Mouse (Mus musculus): ENCODE results near the gene Dlg2. TPM values are rescaled to one million over a fixed set of nuclear protein-coding genes. Genes with fewer than 3 reads are reported as not detected.

The Dlg2 gene
- polyA plus RNA-seq, 1 experiment, result 2.1 TPM

DNA sequence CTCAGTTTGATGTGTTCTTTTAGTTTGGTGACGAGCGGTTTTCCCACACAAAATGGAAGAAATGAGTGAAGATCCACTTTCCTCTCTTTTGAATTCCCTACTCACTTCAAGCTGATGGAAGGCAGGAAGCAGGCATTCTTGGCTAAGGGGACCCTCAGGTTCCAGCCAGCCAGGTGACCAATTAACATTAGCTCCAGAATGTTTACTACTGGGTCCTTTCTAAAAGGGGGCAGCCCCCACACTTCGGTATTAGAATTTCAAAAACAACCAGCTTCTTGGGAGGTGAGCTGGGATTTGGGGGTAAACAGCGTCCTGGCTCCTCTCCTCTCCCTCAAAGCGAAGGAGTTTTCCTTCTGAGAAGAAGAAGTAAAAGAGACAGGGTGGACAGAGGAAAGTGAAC lies 1703.6 kb downstream of the Dlg2 start:
- DNase-seq (ENCODE audit: low spot score), result no peak

DNA sequence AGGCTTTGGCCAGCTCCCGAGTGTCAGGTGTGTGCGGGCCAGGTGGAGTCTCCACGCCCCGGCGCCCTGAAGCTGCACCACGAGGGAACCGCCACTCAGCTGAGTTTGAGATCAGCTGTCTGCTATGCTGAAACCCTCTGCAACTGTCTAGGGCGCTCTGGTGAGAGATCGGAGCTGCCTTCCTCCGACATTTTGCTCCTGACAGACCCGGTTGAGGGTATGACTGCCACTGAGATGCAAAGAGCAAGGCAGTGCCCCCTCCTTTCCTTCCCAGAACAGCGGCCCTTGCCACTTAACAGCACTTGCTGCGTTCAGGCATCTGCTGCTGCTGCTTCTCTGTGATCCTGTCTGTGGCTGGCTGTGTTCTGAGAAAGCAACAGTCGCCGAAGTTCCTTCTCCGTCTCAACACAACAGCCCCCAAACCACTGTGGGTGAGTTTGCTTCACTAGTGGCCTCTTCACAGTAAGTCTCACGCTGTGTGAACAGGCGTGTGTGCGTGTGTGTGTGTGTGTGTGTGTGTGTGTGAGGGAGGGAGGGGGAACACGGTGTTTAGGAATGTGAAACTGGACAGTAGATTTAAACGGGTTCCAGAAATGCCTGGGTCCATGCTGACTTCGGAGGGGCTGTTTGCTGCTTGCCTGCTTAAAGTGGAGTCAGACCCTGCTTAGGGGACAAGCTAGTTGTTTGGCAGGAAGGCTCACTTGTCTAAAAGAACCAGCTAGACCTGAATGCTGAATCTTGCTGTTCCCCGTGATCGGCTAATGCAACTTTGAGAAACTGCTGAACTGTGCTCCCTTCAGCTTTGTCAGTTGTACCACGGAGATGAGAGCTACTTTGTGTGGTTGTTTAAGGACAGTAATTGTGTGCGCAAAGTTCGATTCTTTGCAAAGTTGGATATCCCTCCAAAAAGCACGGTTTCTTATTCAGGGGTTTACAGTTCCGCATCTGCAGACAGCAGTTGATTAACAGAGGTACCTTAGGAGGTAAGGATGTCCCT lies 1704.4 kb downstream of the Dlg2 start:
- peak; percentile 26 for DNase-seq (ENCODE audit: low spot score)

DNA sequence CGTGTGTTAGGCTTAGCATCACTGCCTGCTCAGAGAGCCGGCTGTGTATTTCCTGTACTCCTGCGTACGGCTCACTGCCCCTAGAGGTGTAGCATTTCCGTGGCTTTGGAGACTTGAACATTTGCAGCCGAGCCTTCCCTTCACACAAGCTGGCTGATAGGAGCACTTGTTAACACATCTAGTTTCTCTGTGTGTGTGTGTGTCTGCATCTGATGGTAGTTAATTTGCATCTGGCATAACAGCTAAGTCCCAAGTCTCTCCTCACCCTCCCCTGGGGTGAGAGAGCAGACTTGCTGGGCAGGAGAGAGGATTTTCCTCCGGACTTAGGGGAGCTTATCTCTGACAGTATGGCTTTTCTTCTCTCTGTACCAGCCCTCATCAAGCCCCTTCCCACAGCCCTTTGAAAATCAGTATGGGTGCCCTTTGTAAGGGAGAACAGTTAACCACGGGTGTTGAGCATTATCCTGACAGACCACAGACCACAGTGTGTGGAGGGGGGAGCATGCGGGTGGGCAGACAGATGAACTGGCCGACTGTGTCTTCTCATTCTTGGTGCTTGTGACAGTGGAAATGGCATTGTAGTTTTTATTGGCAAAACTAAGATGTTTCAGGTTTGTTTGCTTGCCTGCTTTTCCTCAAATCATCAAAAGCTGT lies 1705.6 kb downstream of the Dlg2 start:
- no peak for DNase-seq (ENCODE audit: low spot score)

DNA sequence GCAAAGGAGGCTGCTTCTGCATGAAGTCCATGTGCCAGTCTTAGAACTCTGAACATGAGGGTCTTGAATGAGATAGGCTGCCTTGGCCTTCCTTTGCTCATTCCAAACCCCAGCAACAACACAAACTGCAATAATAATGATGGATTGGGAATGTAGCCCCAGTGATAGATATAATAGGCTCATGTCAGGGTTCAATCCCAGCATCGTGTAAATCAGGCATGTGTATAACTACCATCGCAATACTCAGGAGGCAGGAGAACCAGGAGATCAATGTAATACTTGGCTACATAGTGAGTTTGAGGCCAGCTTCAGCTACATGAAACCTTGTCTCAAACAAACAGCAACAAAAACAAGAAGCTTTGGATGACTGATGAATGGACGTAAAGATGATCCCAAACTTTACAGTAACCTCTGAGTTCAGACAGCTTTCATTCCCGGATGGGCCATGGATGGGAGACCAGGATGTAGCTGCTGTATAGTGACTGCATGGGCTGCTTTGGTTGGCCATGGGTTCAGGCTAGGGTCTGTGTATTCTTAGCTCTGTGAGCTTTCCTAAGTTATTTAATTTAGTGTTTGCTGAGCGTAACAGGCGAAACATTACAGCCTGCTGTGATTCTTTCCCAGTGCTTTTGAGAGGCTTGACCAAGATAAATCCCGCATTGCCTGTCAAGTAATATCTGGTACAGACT lies 1708.0 kb downstream of the Dlg2 start:
- no peak for DNase-seq (ENCODE audit: low spot score)

DNA sequence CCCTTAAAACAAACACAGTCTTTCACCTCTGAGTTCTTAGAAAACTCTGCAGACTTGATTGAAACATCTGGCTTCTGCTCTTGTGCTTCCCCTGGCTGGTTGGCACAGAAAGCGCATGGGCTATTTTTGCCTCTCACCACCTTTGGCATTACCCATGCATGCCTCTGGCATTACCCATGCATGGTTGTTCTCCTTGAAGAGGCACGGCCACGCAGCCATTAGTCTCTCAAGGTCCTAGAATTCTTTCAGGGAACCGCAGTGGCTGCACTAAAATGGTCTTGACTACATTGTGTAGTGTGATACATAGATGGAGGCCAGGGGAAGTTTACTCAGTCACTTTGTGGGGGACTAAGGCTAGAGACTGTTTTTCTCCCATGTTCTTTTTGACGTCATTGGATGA lies 1709.9 kb downstream of the Dlg2 start:
- DNase-seq (ENCODE audit: low spot score), result no peak

DNA sequence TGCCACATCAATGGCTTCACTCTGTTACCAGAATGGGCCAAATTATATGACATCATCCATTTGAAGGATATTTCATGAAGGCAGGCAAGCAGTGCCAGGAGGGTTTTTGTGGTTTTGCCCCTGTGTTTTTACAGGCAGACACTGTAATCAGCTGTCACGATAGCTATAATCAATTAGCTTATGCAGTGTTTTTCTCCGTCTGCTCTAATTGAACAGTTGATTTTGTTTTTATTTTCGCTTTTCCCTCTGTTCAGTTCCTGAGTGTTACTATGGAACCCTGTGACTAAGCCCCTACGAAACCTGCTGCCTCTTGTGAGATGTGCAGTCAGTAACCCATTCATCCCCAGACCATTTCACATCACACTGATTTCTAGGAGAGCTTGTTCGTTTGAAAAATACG lies 1712.7 kb downstream of the Dlg2 start:
- no peak for DNase-seq (ENCODE audit: low spot score)

DNA sequence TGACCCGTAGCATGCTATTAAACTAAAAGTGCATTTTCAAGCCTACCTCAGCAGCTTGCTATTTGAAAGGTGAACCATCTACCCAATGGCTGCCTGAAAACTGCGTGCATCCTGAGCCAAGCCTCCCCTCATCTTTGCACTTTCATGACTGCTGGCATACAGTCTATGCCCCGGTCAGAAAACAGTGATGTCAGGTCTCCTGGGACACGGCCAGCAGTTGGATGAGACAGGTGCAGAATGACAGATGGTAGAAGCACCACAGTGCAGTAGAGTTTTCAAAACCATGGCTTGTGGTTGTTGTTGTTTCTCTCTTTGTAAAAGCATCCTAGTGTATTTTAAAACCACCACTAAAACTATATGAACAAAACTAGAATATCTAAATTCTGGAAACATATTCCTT lies 1719.5 kb downstream of the Dlg2 start:
- DNase-seq (ENCODE audit: low spot score), result no peak

DNA sequence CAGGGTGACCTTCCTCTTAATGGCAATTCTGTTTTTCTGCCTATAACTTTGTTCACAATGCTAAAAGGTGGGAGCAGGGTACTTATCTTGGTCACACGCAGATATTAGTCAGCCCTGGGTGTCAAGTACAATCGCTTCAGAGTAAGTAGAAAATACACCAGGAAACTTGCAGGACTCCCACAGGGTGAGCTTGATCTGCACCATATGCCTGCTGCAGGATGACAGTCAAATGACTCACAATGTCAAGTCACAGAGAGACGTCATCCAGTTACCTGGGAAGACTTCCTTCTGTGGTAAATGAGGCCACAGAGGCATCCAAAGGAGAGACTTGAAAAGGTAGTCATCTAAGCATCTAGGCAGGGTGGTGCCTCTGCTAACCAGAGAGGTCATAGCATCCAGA lies 1721.1 kb downstream of the Dlg2 start:
- DNase-seq (ENCODE audit: low spot score), result no peak

DNA sequence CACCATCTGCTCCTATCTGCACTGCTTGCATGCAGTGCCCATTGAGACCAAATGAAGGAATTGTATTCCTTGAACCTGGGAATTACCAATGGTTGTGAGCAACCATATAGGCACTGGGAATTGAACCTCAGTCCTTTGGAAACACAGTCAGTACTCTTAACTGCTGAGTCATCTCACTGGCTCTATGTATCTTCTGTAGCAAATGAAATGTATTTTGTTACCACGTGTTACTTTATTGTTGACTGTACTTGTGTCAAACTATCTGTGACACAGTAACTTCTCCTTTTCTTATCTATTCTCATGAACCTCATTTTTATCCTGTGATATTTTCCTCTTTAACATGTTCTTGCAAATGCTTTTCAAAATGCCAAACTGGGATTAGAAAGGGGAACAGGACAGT lies 1722.7 kb downstream of the Dlg2 start:
- DNase-seq (ENCODE audit: low spot score), result no peak

DNA sequence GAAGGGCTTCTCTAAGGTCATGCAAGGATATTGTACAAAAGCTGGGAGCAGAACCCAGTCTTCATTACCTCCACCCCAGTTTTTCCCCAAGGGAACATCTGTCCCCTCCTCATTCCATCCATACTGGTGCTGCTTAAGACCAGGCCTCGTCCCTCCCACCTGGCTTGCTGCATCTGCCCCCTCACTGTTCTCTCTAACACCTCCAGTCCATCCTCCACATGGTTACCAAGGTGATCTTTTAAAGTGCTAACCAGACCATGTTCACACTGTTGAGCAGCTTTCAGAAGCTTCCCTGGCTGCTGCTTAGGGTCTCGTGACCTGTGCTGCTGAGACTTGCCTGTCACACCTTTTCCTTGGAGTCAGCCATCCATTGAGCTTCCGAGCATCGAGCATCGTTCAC lies 1734.2 kb downstream of the Dlg2 start:
- DNase-seq (ENCODE audit: low spot score), result no peak

DNA sequence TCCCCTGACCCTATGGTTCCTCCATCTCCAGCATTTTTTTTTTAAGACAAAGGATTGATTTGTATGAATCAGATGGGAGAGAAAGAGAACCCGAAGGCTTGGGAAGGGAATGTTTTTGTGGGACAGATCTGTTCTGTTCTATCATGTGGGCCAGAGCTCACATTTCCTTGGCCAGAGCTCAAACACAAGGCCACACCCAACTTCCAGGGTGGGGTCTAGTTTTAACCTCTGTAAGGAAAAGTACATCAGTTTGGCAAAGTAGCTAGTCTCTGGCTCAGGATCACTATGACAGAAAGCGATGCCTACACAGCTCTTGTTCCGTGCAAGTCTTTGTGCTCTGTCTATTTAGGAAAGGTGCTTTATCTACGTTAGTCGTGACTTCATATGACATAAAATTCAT lies 1737.3 kb downstream of the Dlg2 start:
- DNase-seq (ENCODE audit: low spot score), result no peak

DNA sequence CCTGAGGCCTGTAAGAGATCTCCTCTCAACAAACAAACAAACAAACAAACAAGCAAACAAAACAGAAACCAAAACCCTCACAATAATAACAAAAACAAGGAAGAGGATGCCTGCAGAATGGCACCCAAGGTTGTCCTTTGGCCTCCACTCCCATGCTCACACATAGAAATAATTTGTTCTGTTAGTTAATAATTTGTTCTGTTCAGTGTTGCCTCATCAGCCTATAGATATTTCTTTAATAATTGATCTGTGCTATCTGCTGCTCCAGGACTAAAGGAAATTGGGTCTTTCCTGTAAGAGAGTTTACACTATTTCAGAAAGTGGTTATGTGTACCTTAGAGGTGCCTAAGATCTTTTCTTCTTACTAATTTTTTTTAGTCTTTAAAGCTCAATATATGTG lies 1741.7 kb downstream of the Dlg2 start:
- no peak for DNase-seq (ENCODE audit: low spot score)

DNA sequence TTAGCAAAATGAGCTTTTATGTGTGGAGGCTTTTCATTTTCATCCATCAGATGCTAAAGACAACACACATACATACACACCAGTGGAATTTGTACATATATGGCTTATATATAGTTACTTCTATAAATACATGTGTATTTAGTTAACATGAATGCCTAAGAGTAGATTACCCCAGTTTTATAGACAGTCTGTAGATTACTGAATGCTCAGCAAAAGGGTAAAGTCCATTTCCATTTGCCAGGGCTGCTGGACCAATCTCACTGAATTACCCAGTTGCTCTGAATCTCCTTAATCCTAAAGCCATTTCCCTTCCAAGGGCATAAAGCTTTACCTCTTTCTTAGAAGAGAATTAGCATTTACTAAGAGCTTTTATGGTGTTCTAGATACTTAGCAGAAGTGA lies 1744.1 kb downstream of the Dlg2 start:
- DNase-seq (ENCODE audit: low spot score), result no peak

DNA sequence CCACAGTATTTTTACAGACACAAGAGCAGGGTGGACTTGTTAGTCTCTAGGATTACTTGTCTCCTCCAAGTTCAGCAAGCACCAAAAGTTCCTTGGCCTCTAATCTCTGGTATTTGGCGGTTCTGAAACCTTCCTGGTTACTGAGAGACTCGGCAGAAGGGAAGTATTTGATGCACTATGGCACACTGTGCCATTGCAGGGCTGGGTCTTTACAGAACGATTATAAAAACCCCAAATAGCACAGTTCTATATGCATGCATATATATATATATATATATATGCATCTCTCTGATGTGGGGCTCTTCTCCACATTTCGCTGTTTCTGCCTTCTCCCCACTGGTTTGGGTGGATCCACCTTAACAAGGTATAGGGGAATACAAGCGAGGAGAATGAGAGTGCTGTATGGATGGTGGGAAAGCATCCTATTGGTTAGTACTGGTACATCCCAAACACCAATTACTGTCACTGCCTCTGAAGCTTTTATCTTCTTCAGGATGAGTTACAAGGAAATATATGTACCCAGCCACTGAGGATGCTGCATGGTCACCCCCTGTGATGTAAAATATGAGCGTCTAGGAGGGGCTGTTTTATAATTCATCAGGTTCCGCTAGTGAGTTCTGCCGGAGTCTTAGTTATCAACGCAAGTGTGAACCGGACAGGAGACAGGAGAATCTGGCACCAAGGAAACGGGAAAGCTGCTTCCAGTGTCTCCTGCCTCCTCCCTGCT lies 1758.2 kb downstream of the Dlg2 start:
- no peak for DNase-seq (ENCODE audit: low spot score)

DNA sequence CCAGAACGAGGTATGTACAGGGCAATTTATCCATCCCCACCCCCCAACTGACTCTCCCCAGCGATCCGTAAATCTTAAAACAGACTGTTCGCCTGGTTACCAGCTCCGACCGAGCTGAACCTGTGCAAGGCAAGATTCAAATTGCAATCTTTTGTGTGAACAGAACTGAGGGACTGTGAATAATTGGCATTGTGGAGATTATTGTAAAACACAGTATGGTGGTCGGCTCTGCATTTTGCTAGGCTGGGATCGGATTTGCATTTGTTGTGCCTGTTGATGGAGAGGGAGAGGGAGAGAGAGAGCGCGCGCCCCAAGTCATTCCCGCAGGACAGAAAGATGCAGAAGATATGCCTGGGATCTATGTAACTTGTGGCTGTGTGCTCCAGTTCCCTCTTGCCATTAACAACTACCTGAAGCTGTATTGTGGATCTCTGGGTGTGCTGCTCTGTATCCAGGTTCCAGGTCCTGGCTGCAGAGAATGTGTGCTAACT lies 1759.1 kb downstream of the Dlg2 start:
- DNase-seq (ENCODE audit: low spot score), result no peak

DNA sequence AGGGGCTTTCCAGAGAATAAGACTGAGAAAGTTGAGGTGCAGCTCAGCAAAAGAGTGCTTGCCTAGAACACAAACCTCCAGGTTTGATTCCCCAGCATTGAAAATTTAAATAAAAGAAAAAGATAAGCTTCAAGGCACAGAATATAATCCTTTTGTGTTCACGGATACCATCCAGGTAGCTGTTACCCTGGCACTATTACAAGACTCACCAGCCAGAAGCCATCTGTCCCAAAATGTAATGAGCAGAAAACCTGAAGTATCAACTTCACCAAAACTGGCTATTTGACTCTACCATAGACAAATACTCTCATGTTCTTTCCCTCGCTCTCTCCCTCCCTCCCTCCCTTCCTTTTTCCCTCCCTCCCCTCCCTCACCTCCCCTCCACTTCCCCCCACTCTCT lies 1764.4 kb downstream of the Dlg2 start:
- no peak for DNase-seq (ENCODE audit: low spot score)

DNA sequence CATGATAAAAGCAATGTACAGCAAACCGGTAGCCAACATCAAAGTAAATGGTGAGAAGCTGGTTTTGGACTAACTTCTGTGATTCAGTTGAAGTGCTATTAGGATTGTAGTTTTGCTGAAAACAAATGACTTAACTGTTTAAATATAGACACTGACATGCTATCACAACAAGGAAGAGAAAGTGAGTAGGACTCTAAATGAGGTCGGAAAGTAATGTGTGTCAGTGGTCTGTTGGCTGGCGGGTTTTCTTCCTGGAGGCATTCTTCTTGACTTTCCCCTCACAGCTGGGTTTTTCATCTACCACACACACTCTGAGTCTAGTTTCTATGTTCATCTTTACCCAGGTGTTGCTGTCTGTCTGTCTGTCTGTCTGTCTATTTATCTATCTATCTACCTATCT lies 1771.1 kb downstream of the Dlg2 start:
- no peak for DNase-seq (ENCODE audit: low spot score)

DNA sequence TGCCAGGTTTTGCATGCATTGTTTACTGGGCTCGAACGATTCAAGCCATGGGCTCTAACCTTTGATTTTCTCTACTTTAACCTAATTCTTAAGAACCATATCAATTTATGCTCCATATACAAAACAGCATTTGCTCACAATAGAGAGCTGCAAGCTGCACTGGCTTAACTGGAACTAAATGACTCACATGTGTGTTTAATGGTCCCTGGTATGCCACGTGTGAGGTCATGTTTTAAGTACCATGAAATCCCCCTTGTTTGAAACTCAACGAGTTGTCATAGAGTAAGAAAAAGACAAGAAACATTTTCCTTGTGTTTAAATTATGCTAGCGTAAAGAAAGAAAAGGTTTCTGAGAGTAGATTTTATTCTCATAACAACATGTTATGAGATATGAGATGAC lies 1772.1 kb downstream of the Dlg2 start:
- no peak for DNase-seq (ENCODE audit: low spot score)

DNA sequence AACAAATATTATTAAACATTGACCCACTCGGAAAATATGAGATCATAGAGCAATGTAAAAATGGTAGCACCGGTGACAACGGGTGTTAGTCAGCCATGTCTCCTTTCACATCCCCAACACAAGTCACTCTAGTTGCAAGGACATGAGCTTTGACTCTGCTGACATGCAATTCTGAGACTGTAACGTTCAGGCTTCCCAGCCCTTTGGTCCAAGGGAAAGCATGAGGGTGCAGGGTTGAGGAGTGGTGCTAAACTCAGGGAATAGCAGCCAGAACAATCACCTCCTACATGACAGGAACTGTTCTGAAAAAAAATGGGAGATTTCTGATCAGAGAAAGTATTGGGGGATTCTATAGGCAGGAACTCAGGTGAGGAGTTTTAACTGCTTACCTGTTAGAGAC lies 1781.7 kb downstream of the Dlg2 start:
- DNase-seq (ENCODE audit: low spot score), result no peak

DNA sequence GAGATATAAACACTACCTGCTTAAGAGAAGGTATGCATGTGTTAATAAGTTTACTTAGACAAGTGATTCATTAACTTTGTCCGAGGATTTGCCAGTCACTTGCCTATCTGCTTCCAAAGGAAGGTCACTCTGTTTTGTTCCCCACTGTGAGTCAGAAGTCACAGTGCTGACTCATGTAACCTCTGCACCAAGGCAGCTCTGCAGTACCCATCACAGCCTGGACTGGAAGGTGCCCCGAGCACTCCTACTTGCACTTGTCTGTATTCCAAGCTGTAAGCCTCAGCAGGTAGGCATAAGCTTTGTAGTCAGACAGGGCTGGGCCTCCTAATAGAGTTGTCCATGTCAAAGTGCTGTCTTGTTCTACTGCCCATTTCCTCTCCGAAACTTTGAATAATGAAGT lies 1782.2 kb downstream of the Dlg2 start:
- no peak for DNase-seq (ENCODE audit: low spot score)

DNA sequence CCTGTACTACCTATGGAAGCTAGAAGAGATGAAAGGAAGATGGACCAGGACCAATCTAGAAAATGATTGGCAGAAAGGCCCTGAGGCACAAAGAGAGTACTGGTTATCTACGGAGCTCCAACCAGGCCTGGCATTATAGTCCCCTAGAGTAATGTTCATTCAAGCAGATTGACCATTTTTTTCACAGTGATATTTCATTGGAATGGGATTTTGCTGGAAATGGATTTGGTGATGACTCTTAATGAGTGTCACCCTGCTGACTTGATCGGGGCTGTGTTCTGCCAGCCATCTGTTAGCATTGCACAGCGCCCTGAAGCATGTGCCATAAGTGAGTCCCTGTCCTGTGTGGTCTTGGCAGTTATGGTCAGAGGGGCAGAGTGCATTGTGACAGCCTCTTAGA lies 1787.9 kb downstream of the Dlg2 start:
- no peak for DNase-seq (ENCODE audit: low spot score)

DNA sequence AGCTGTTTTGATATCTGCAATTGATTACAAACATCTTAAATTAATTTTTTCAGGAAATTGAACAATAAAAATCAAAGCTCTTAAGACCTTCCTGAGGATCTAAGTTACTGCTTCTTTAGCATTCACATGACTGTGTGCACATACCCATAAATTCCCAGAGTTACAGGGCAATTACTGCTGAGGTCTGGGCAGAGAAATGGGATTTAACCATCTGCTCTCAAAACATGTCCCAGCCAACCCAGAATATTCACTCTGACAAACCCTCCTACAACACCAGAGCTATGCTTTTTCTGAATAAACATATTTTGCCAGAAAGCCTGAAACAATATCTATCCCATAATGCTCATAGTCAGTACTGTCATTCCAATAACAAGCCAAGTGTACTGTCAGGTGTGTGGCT lies 1788.5 kb downstream of the Dlg2 start:
- DNase-seq (ENCODE audit: low spot score), result no peak

All from urinary bladder, adult 2 months (tissue).